Mouse (Mus musculus) kidney, adult 2 months (tissue): ENCODE results near the gene Cog1.
A peak's percentile ranks its signal among the peaks of the same experiment; 100 is the strongest.

ENCODE experiments used
- CTCF ChIP-seq: fragments of 200-500 bp; conservative IDR thresholded peaks from 2 replicates; pipeline ENCODE4 v1.5.1; 2011; ENCODE audit warnings: low read depth, mild to moderate bottlenecking, control low read depth, low read length, moderate library complexity, mixed read lengths; ENCODE audit not compliant: insufficient read depth, insufficient read length
- POLR2A ChIP-seq: fragments of 200-500 bp; IDR thresholded peaks from one replicate; pipeline ENCODE4 v1.6.1; 2011; ENCODE audit warnings: low read depth, low read length, control low read depth

GRCm38 (mm10) chr11:113630642-113631041 lies 18.3 kb upstream of the Cog1 start:
- peak; percentile 59 for TF ChIP-seq CTCF
- no peak for TF ChIP-seq POLR2A
